Mouse (Mus musculus) heart, postnatal 0 days (tissue): Measurements from ENCODE around the gene Arhgap24. TPM values are rescaled to one million over a fixed set of nuclear protein-coding genes. Genes with fewer than 3 reads are reported as not detected.
"Not testable (repeated sequence)": the region's sequence is repeated elsewhere in the genome, so short reads cannot be mapped to it uniquely, and the experiment has no call there.

Experiments used
- ATAC-seq: fragments of 200-750 bp; cut with Nextera tagmentation; 2 replicates; pipeline ENCODE4 v1.8.0; 2017; ENCODE audit warnings: low read depth, moderate number of reproducible peaks, moderate library complexity; ENCODE audit not compliant: insufficient read depth
- DNase-seq: peaks from one replicate; pipeline ENCODE4 v3.0.0-alpha.2; 2016; ENCODE audit warnings: low spot score
- H3K27ac ChIP-seq: fragments of 300-500 bp; sonication (generic); 2 replicates; pipeline ENCODE4 v1.5.1; 2014; ENCODE audit warnings: low read depth, mild to moderate bottlenecking
- H3K27me3 ChIP-seq: fragments of 300-500 bp; sonication (generic); 2 replicates; pipeline ENCODE4 v1.6.1; 2014; ENCODE audit warnings: low read length, mixed read lengths; ENCODE audit not compliant: control insufficient read depth, insufficient read depth
- H3K36me3 ChIP-seq: fragments of 300-500 bp; sonication (generic); replicated peaks from 2 replicates; pipeline ENCODE4 v1.6.1; 2014; ENCODE audit warnings: low read length, mixed read lengths; ENCODE audit not compliant: control insufficient read depth, insufficient read depth
- H3K4me1 ChIP-seq: fragments of 300-500 bp; sonication (generic); 2 replicates; pipeline ENCODE4 v1.6.1; 2014; ENCODE audit warnings: antibody characterized with exemption; ENCODE audit not compliant: control insufficient read depth, insufficient read depth
- H3K4me2 ChIP-seq: fragments of 300-500 bp; sonication (generic); 2 replicates; pipeline ENCODE4 v1.6.1; 2014; ENCODE audit warnings: low read depth, mild to moderate bottlenecking, low read length, moderate library complexity
- H3K4me3 ChIP-seq: fragments of 300-500 bp; sonication (generic); 2 replicates; pipeline ENCODE4 v1.5.1; 2014; ENCODE audit warnings: low read depth, low read length
- H3K9ac ChIP-seq: fragments of 300-500 bp; sonication (generic); replicated peaks from 2 replicates; pipeline ENCODE4 v1.6.1; 2014; ENCODE audit warnings: low read depth, low read length, mixed read lengths
- H3K9me3 ChIP-seq: fragments of 300-500 bp; sonication (generic); replicated peaks from 2 replicates; pipeline ENCODE4 v1.6.1; 2016; ENCODE audit warnings: low read length; ENCODE audit not compliant: control insufficient read depth
- CTCF ChIP-seq: IDR thresholded peaks from 2 replicates; pipeline ENCODE4 v1.5.1; 2016; ENCODE audit warnings: antibody characterized with exemption, control low read depth, low read depth
- EP300 ChIP-seq: IDR thresholded peaks from 2 replicates; pipeline ENCODE4 v1.6.1; 2016; ENCODE audit warnings: antibody characterized with exemption, low read depth
- WGBS: fragments of 180-500 bp; shearing (Covaris S2); extraction: QIAGEN DNeasy Blood & Tissue Kit; methylation state at CpG from one replicate; pipeline ENCODE4 v1.1.7; 2014; 5-methylcytosine and 5-hydroxymethylcytosine counted together
- polyA plus RNA-seq: library from polyadenylated mRNA; unstranded; fragments of >200 nt; fragmentation: Nextera tagmentation; extraction: Ambion mirVana; gene quantifications from 2 replicates; pipeline ENCODE4 v1.2.1, GENCODE M21; 2015
- total RNA-seq: library from RNA; depleted of rRNA; stranded (reverse); fragments of >200 nt; gene quantifications from 2 replicates; pipeline ENCODE4 v1.2.3, GENCODE M21; 2014; ENCODE audit warnings: low replicate concordance

Gene Arhgap24
- total and polyA plus RNA-seq, 2 experiments from 2014 or later = 13.0 to 13.4 TPM

- Histone ChIP-seq H3K4me3 (no peak overlapping the region), H3K4me2 (no peak overlapping the region), H3K9ac (no peak overlapping the region), H3K36me3 (no peaks in the 10 kb centered on the region), H3K27me3 (no peaks in the 10 kb centered on the region), H3K9me3 (no peaks in the 10 kb centered on the region), H3K4me1 (peaks cover 18% of the 10 kb centered on the region), H3K27ac (no peak overlapping the region)
- DNase-seq (no peak), ATAC-seq (no peak)
- WGBS = 74% methylated on average over 2 of the region's 2 CpGs
- TF ChIP-seq EP300 (no peak), CTCF (no peak)
Observed at GRCm38 (mm10) chr5:102851761-102852160, 370.6 kb downstream of the Arhgap24 start.

GRCm38 (mm10) chr5:102853750-102854149, 372.6 kb downstream of the Arhgap24 start:
- H3K4me2 ChIP-seq = no peak overlapping the region
- H3K4me3 ChIP-seq = no peak overlapping the region
- peaks cover 5% of the 10 kb centered on the region; the same call in 1 of the 2 replicates for H3K4me1 ChIP-seq
- H3K36me3 ChIP-seq = no peaks in the 10 kb centered on the region
- TF ChIP-seq CTCF (peak; percentile 9; the same call in 1 of the 2 replicates), EP300 (no peak)
- no peak for DNase-seq
- WGBS = 88% methylated on average over 1 of the region's 1 CpGs
- H3K27me3 ChIP-seq = no peaks in the 10 kb centered on the region
- H3K27ac ChIP-seq = no peak overlapping the region
- ATAC-seq = no peak
- no peak overlapping the region for H3K9ac ChIP-seq
- no peaks in the 10 kb centered on the region for H3K9me3 ChIP-seq

GRCm38 (mm10) chr5:102855805-102856204, 374.6 kb downstream of the Arhgap24 start:
- no peak overlapping the region for H3K4me3 ChIP-seq
- no peaks in the 10 kb centered on the region for H3K36me3 ChIP-seq
- no peak overlapping the region for H3K9ac ChIP-seq
- H3K4me1 ChIP-seq = peaks cover 5% of the 10 kb centered on the region; the same call in 1 of the 2 replicates
- TF ChIP-seq CTCF (no peak), EP300 (no peak)
- DNase-seq = peak; percentile 23
- no peak for ATAC-seq
- H3K27ac ChIP-seq = no peak overlapping the region
- WGBS = 41% methylated on average over 10 of the region's 10 CpGs
- no peaks in the 10 kb centered on the region for H3K27me3 ChIP-seq
- no peaks in the 10 kb centered on the region for H3K9me3 ChIP-seq
- peak overlapping the region; percentile 27 for H3K4me2 ChIP-seq

- no peak for TF ChIP-seq CTCF
- no peak for TF ChIP-seq EP300
- DNase-seq = no peak
- H3K27me3 ChIP-seq = no peaks in the 10 kb centered on the region
- no peak overlapping the region for H3K27ac ChIP-seq
- H3K4me2 ChIP-seq = no peak overlapping the region
- 0 out of 2 replicates have a peak, but pooled peaks cover 7% of the 10 kb centered on the region for H3K36me3 ChIP-seq
- no peak overlapping the region for H3K9ac ChIP-seq
- peaks cover 5% of the 10 kb centered on the region; the same call in 1 of the 2 replicates for H3K4me1 ChIP-seq
- no peaks in the 10 kb centered on the region for H3K9me3 ChIP-seq
- ATAC-seq = no peak
- H3K4me3 ChIP-seq = no peak overlapping the region
Observed at GRCm38 (mm10) chr5:102858047-102858446, 376.9 kb downstream of the Arhgap24 start.

GRCm38 (mm10) chr5:102859749-102860148, 378.6 kb downstream of the Arhgap24 start:
- Histone ChIP-seq H3K4me2 (no peak overlapping the region), H3K9me3 (no peaks in the 10 kb centered on the region), H3K9ac (no peak overlapping the region), H3K4me1 (peaks cover 5% of the 10 kb centered on the region; the same call in 1 of the 2 replicates), H3K27ac (no peak overlapping the region), H3K27me3 (no peaks in the 10 kb centered on the region), H3K36me3 (0 out of 2 replicates have a peak, but pooled peaks cover 7% of the 10 kb centered on the region), H3K4me3 (no peak overlapping the region)
- ATAC-seq = no peak
- no peak for TF ChIP-seq CTCF
- no peak for TF ChIP-seq EP300
- DNase-seq = no peak
- WGBS = 69% methylated on average over 11 of the region's 11 CpGs

GRCm38 (mm10) chr5:102868196-102868595, 387.0 kb downstream of the Arhgap24 start:
- Histone ChIP-seq H3K27me3 (no peaks in the 10 kb centered on the region), H3K36me3 (no peaks in the 10 kb centered on the region), H3K9ac (no peak overlapping the region), H3K9me3 (no peaks in the 10 kb centered on the region), H3K27ac (no peak overlapping the region), H3K4me2 (no peak overlapping the region), H3K4me3 (no peak overlapping the region), H3K4me1 (no peaks in the 10 kb centered on the region)
- ATAC-seq (no peak), DNase-seq (no peak)
- no peak for TF ChIP-seq EP300
- no peak for TF ChIP-seq CTCF
- 71% methylated on average over 5 of the region's 5 CpGs for WGBS

- H3K4me1 ChIP-seq, H3K9me3 ChIP-seq, H3K27ac ChIP-seq, H3K36me3 ChIP-seq, ATAC-seq, H3K9ac ChIP-seq, H3K27me3 ChIP-seq, DNase-seq, H3K4me2 ChIP-seq, H3K4me3 ChIP-seq: not testable (repeated sequence)
- 89% methylated on average over 8 of the region's 9 CpGs for WGBS
Observed at GRCm38 (mm10) chr5:102872996-102873395, 391.8 kb downstream of the Arhgap24 start.
